Mouse (Mus musculus) hindbrain, embryonic 12.5 days (tissue): ENCODE results near the gene Rapsn. TPM values are rescaled to one million over a fixed set of nuclear protein-coding genes. Genes with fewer than 3 reads are reported as not detected.

Experiments
- ATAC-seq: fragments of 200-750 bp; cut with Nextera tagmentation; 2 replicates; pipeline ENCODE4 v1.8.0; 2017; ENCODE audit warnings: moderate TSS enrichment; ENCODE audit not compliant: low FRiP score
- H3K27ac ChIP-seq: fragments of 300-500 bp; sonication (generic); 2 replicates; pipeline ENCODE4 v1.5.1; 2016; ENCODE audit warnings: mild to moderate bottlenecking
- H3K27me3 ChIP-seq: fragments of 300-500 bp; sonication (generic); 2 replicates; pipeline ENCODE4 v1.6.1; 2016; ENCODE audit warnings: mild to moderate bottlenecking
- H3K36me3 ChIP-seq: fragments of 300-500 bp; sonication (generic); 2 replicates; pipeline ENCODE4 v1.6.1; 2016; ENCODE audit warnings: mild to moderate bottlenecking
- H3K4me1 ChIP-seq: fragments of 300-500 bp; sonication (generic); 2 replicates; pipeline ENCODE4 v1.6.1; 2016
- H3K4me2 ChIP-seq: fragments of 300-500 bp; sonication (generic); replicated peaks from 2 replicates; pipeline ENCODE4 v1.6.1; 2016; ENCODE audit warnings: mild to moderate bottlenecking
- H3K4me3 ChIP-seq: fragments of 300-500 bp; sonication (generic); 2 replicates; pipeline ENCODE4 v1.5.1; 2016; ENCODE audit warnings: mild to moderate bottlenecking
- H3K9ac ChIP-seq: fragments of 300-500 bp; sonication (generic); 2 replicates; pipeline ENCODE4 v1.6.1; 2016; ENCODE audit warnings: mild to moderate bottlenecking, moderate library complexity
- H3K9me3 ChIP-seq: fragments of 300-500 bp; sonication (generic); replicated peaks from 2 replicates; pipeline ENCODE4 v1.6.1; 2016; ENCODE audit warnings: mild to moderate bottlenecking
- WGBS: fragments of 180-500 bp; shearing (Covaris S2); methylation state at CpG from one replicate; pipeline ENCODE4 v1.1.7; 2016; 5-methylcytosine and 5-hydroxymethylcytosine counted together
- polyA plus RNA-seq: library from polyadenylated mRNA; unstranded; fragments of >200 nt; fragmentation: Nextera tagmentation; extraction: Ambion mirVana; gene quantifications from 2 replicates; pipeline ENCODE4 v1.2.1, GENCODE M21; 2016

Rapsn gene
- polyA plus RNA-seq, 1 experiment from 2014 or later, result 2.5 TPM

- H3K9ac ChIP-seq, result no peak overlapping the region
- H3K27me3 ChIP-seq, result no peaks in the 10 kb centered on the region
- H3K4me1 ChIP-seq, result peaks cover 10% of the 10 kb centered on the region
- 91% methylated on average over 5 of the region's 5 CpGs for WGBS
- no peak for ATAC-seq
- H3K4me2 ChIP-seq, result no peak overlapping the region
- no peaks in the 10 kb centered on the region for H3K9me3 ChIP-seq
- H3K4me3 ChIP-seq, result no peak overlapping the region
- H3K36me3 ChIP-seq, result peaks cover 80% of the 10 kb centered on the region
- H3K27ac ChIP-seq, result no peak overlapping the region
These were observed 23.0 kb downstream of the Rapsn start for GRCm38 (mm10) chr2:91058435-91058834.

- 98% methylated on average over 2 of the region's 2 CpGs for WGBS
- H3K36me3 ChIP-seq, result peaks cover 90% of the 10 kb centered on the region
- H3K4me2 ChIP-seq, result no peak overlapping the region
- no peak overlapping the region for H3K9ac ChIP-seq
- H3K4me1 ChIP-seq, result peaks cover 10% of the 10 kb centered on the region
- no peak overlapping the region for H3K27ac ChIP-seq
- no peaks in the 10 kb centered on the region for H3K9me3 ChIP-seq
- no peak for ATAC-seq
- no peaks in the 10 kb centered on the region for H3K27me3 ChIP-seq
- H3K4me3 ChIP-seq, result no peak overlapping the region
These were observed 24.0 kb downstream of the Rapsn start for GRCm38 (mm10) chr2:91059376-91059775.

GRCm38 (mm10) chr2:91060544-91061355, 25.3 kb downstream of the Rapsn start:
- Histone ChIP-seq H3K36me3 (peaks cover 93% of the 10 kb centered on the region), H3K4me2 (no peak overlapping the region), H3K9me3 (no peaks in the 10 kb centered on the region), H3K9ac (no peak overlapping the region), H3K4me1 (no peaks in the 10 kb centered on the region), H3K27me3 (no peaks in the 10 kb centered on the region), H3K27ac (no peak overlapping the region), H3K4me3 (no peak overlapping the region)
- ATAC-seq, result peak; percentile 9; the same call in 1 of the 2 replicates
- 82% methylated on average over 10 of the region's 10 CpGs for WGBS

- H3K4me2 ChIP-seq, result no peak overlapping the region
- no peaks in the 10 kb centered on the region for H3K4me1 ChIP-seq
- peaks cover 88% of the 10 kb centered on the region for H3K36me3 ChIP-seq
- 0 out of 2 replicates have a peak overlapping the region, but pooled peaks have one; percentile 5 for H3K9ac ChIP-seq
- no peaks in the 10 kb centered on the region for H3K9me3 ChIP-seq
- no peak overlapping the region for H3K4me3 ChIP-seq
- no peak overlapping the region for H3K27ac ChIP-seq
- H3K27me3 ChIP-seq, result no peaks in the 10 kb centered on the region
- WGBS, result 86% methylated on average over 6 of the region's 6 CpGs
- no peak for ATAC-seq
These were observed 26.5 kb downstream of the Rapsn start for GRCm38 (mm10) chr2:91061849-91062481.

- H3K9me3 ChIP-seq, result no peaks in the 10 kb centered on the region
- ATAC-seq, result no peak
- no peaks in the 10 kb centered on the region for H3K4me1 ChIP-seq
- no peak overlapping the region for H3K27ac ChIP-seq
- H3K27me3 ChIP-seq, result no peaks in the 10 kb centered on the region
- H3K4me3 ChIP-seq, result no peak overlapping the region
- no peak overlapping the region for H3K4me2 ChIP-seq
- peaks cover 78% of the 10 kb centered on the region for H3K36me3 ChIP-seq
- WGBS, result 92% methylated on average over 16 of the region's 16 CpGs
- H3K9ac ChIP-seq, result no peak overlapping the region
These were observed 27.6 kb downstream of the Rapsn start for GRCm38 (mm10) chr2:91062779-91063606.

- ATAC-seq, result no peak
- Histone ChIP-seq H3K4me1 (peaks cover 10% of the 10 kb centered on the region), H3K9ac (no peak overlapping the region), H3K27me3 (no peaks in the 10 kb centered on the region), H3K4me3 (no peak overlapping the region), H3K4me2 (no peak overlapping the region), H3K36me3 (peaks cover 65% of the 10 kb centered on the region), H3K9me3 (no peaks in the 10 kb centered on the region), H3K27ac (no peak overlapping the region)
- WGBS, result 86% methylated on average over 6 of the region's 6 CpGs
These were observed 28.8 kb downstream of the Rapsn start for GRCm38 (mm10) chr2:91064211-91064610.

GRCm38 (mm10) chr2:91065544-91065943, 30.1 kb downstream of the Rapsn start:
- no peak overlapping the region for H3K27ac ChIP-seq
- H3K9ac ChIP-seq, result no peak overlapping the region
- H3K36me3 ChIP-seq, result peaks cover 53% of the 10 kb centered on the region
- H3K9me3 ChIP-seq, result no peaks in the 10 kb centered on the region
- WGBS, result 54% methylated on average over 3 of the region's 3 CpGs
- no peak overlapping the region for H3K4me2 ChIP-seq
- no peaks in the 10 kb centered on the region for H3K27me3 ChIP-seq
- no peak for ATAC-seq
- H3K4me3 ChIP-seq, result no peak overlapping the region
- peaks cover 16% of the 10 kb centered on the region for H3K4me1 ChIP-seq

GRCm38 (mm10) chr2:91066455-91066854, 31.0 kb downstream of the Rapsn start:
- 89% methylated on average over 3 of the region's 3 CpGs for WGBS
- no peaks in the 10 kb centered on the region for H3K27me3 ChIP-seq
- H3K36me3 ChIP-seq, result peaks cover 44% of the 10 kb centered on the region
- no peak overlapping the region for H3K27ac ChIP-seq
- H3K9me3 ChIP-seq, result no peaks in the 10 kb centered on the region
- H3K4me1 ChIP-seq, result peaks cover 25% of the 10 kb centered on the region
- no peak overlapping the region for H3K4me2 ChIP-seq
- no peak overlapping the region for H3K9ac ChIP-seq
- no peak overlapping the region for H3K4me3 ChIP-seq
- ATAC-seq, result no peak

GRCm38 (mm10) chr2:91068162-91068871, 32.9 kb downstream of the Rapsn start:
- H3K4me3 ChIP-seq, result peak overlapping the region; percentile 57
- 58% methylated on average over 13 of the region's 13 CpGs for WGBS
- no peak for ATAC-seq

GRCm38 (mm10) chr2:91068872-91069165, 33.4 kb downstream of the Rapsn start:
- peak overlapping the region; percentile 57 for H3K4me3 ChIP-seq
- H3K9ac ChIP-seq, result peak overlapping the region; percentile 29; the same call in 1 of the 2 replicates
- ATAC-seq, result no peak

More at GRCm38 (mm10) chr2:91068162-91068871, 32.9 kb downstream of the Rapsn start:
- peaks cover 25% of the 10 kb centered on the region for H3K4me1 ChIP-seq
- peak overlapping the region; percentile 29; the same call in 1 of the 2 replicates for H3K9ac ChIP-seq
- peak overlapping the region; percentile 69 for H3K4me2 ChIP-seq
- H3K27ac ChIP-seq, result no peak overlapping the region
- H3K27me3 ChIP-seq, result no peaks in the 10 kb centered on the region
- H3K9me3 ChIP-seq, result no peaks in the 10 kb centered on the region
- peaks cover 25% of the 10 kb centered on the region for H3K36me3 ChIP-seq

GRCm38 (mm10) chr2:91069306-91070000, 34.0 kb downstream of the Rapsn start:
- WGBS, result 9% methylated on average over 14 of the region's 14 CpGs
- Histone ChIP-seq H3K27me3 (no peaks in the 10 kb centered on the region), H3K4me1 (peaks cover 25% of the 10 kb centered on the region), H3K4me2 (peak overlapping the region; percentile 69), H3K9ac (peak overlapping the region; percentile 70), H3K36me3 (peaks cover 14% of the 10 kb centered on the region), H3K27ac (peak overlapping the region; percentile 79), H3K4me3 (peak overlapping the region; percentile 57), H3K9me3 (no peaks in the 10 kb centered on the region)
- no peak; the same call in 1 of the 2 replicates for ATAC-seq

More at GRCm38 (mm10) chr2:91068872-91069165, 33.4 kb downstream of the Rapsn start:
- Histone ChIP-seq H3K9me3 (no peaks in the 10 kb centered on the region), H3K4me1 (peaks cover 25% of the 10 kb centered on the region), H3K36me3 (peaks cover 20% of the 10 kb centered on the region), H3K27ac (no peak overlapping the region), H3K4me2 (peak overlapping the region; percentile 69), H3K27me3 (no peaks in the 10 kb centered on the region)
- WGBS, result 56% methylated on average over 6 of the region's 6 CpGs
